Mouse (Mus musculus) G1E (cell line): ENCODE results near the gene Sfmbt1.

Experiments
- CTCF ChIP-seq: IDR thresholded peaks from 2 replicates; pipeline ENCODE4 v1.5.1; 2012; ENCODE audit warnings: low read depth, low read length, inconsistent platforms, mixed read lengths
- GATA1 ChIP-seq: IDR thresholded peaks from 2 replicates; pipeline ENCODE4 v1.6.1; 2012; ENCODE audit warnings: borderline replicate concordance, low read length, inconsistent platforms, mixed read lengths
- POLR2AphosphoS5 ChIP-seq: IDR thresholded peaks from 2 replicates; pipeline ENCODE4 v1.6.1; 2012; ENCODE audit warnings: low read depth, low read length, inconsistent platforms; ENCODE audit not compliant: insufficient replicate concordance
- TAL1 ChIP-seq: conservative IDR thresholded peaks from 2 replicates; pipeline ENCODE4 v1.6.1; 2012; ENCODE audit warnings: low read depth, low read length, inconsistent platforms, mixed read lengths

DNA sequence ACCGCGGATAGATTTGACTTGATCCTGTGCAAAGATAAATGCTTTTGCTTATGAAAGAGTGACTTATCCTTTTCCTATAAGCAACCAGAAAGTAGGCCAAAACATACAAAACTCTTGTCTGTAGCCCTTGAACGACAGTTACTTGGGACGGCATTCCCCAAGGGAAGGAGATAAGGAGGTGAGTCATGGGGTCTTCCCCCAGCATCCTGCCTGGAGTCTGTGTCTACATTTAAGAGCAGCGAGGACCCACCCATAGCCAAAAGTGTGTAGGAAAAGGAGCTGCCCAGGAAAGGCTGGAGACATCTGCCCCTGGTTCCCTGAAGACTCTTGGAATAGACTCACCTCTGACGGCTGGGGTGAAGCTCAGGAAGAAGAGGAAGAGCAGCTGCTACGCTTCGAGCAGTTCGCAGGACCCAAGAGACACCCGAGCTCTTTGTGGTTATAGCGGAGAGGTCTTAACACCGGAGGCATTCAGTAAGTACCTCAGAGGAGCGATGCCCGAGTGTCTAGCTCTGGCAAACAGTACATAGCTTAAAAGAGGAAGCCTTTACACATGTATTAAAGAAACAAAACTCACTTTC, 122.9 kb downstream of the Sfmbt1 start:
- TF ChIP-seq CTCF, result no peak
- TF ChIP-seq GATA1, result no peak
- no peak for TF ChIP-seq TAL1
- no peak for TF ChIP-seq POLR2AphosphoS5
